Mouse (Mus musculus) kidney, postnatal 10 days (tissue): ENCODE data around the gene Gm13757.
"Not testable (repeated sequence)": the region's sequence is repeated elsewhere in the genome, so short reads cannot be mapped to it uniquely, and the experiment has no call there.

ENCODE experiments used
- DNase-seq: peaks from one replicate; pipeline ENCODE4 v3.0.0; 2021; ENCODE audit warnings: mixed read lengths

Gm13757 gene

GRCm38 (mm10) chr2:88449031-88449430 lies at the start of gene Gm13757:
Gene Gm13757 (minus strand): TSS chr2:88449131.
- no peak for DNase-seq

GRCm38 (mm10) chr2:88493020-88493419 lies 44.1 kb upstream of the Gm13757 start, which contains the start of gene Olfr1185-ps1:
Gene Olfr1185-ps1 (plus strand): TSS chr2:88493320.
- DNase-seq, result no peak

GRCm38 (mm10) chr2:88483298-88483697 lies 34.4 kb upstream of the Gm13757 start, which contains the start of gene Olfr1184:
Gene Olfr1184 (plus strand): TSS chr2:88483598.
- DNase-seq, result no peak

- DNase-seq, result not testable (repeated sequence)
These were observed 5.6 kb upstream of the Gm13757 start, which contains the start of gene Olfr1183 for GRCm38 (mm10) chr2:88454567-88454966. Gene Olfr1183 (plus strand): TSS chr2:88454867.

- no peak for DNase-seq
These were observed 22.9 kb downstream of the Gm13757 start, which contains the start of gene Olfr1181 for GRCm38 (mm10) chr2:88426071-88426470. Gene Olfr1181 (minus strand): TSS chr2:88426171.

- DNase-seq, result no peak
These were observed 29.9 kb downstream of the Gm13757 start, which contains the start of gene Olfr1180 for GRCm38 (mm10) chr2:88419051-88419450. Gene Olfr1180 (minus strand): TSS chr2:88419151.

- DNase-seq, result no peak
These were observed 42.6 kb downstream of the Gm13757 start, which contains the start of gene Olfr1179 for GRCm38 (mm10) chr2:88406353-88406752. Gene Olfr1179 (minus strand): TSS chr2:88406453.
